Mouse (Mus musculus): ENCODE measurements around the gene Klf13. TPM values are rescaled to one million over a fixed set of nuclear protein-coding genes. Genes with fewer than 3 reads are reported as not detected.

Gene Klf13
- polyA plus RNA-seq, 1 experiment from 2014 or later = 26.9 TPM

GRCm38 (mm10) chr7:63876640-63877039 lies 62.1 kb downstream of the Klf13 start:
- TF ChIP-seq CTCF (IDR thresholded peaks at IDR 0.05; ENCODE audit: low read depth) (no peak), EP300 (optimal IDR thresholded peaks at IDR 0.05) (no peak)
- Histone ChIP-seq H3K9me3 (ENCODE audit: control insufficient read depth, low read length) (no peaks in the 10 kb centered on the region), H3K4me3 (ENCODE audit: low read depth, low read length) (no peak overlapping the region), H3K9ac (ENCODE audit: low read length) (no peak overlapping the region), H3K27ac (replicated peaks) (no peak overlapping the region), H3K36me3 (ENCODE audit: control insufficient read depth, insufficient read depth, low read length) (no peaks in the 10 kb centered on the region), H3K4me2 (replicated peaks; ENCODE audit: low read depth) (no peak overlapping the region), H3K27me3 (ENCODE audit: control insufficient read depth, insufficient read depth, low read length) (no peaks in the 10 kb centered on the region), H3K4me1 (replicated peaks; ENCODE audit: control insufficient read depth, insufficient read depth) (peaks cover 2% of the 10 kb centered on the region; the same call in 1 of the 2 replicates)
- WGBS = 78% methylated on average over 2 of the region's 2 CpGs
- DNase-seq (ENCODE audit: low spot score) (no peak), ATAC-seq (ENCODE audit: low FRiP score, low TSS enrichment) (no peak)

GRCm38 (mm10) chr7:63875686-63876085 lies 63.0 kb downstream of the Klf13 start:
- Histone ChIP-seq H3K9ac (ENCODE audit: low read length) (no peak overlapping the region), H3K9me3 (ENCODE audit: control insufficient read depth, low read length) (no peaks in the 10 kb centered on the region), H3K27ac (replicated peaks) (no peak overlapping the region), H3K4me1 (replicated peaks; ENCODE audit: control insufficient read depth, insufficient read depth) (peaks cover 2% of the 10 kb centered on the region; the same call in 1 of the 2 replicates), H3K4me3 (ENCODE audit: low read depth, low read length) (no peak overlapping the region), H3K27me3 (ENCODE audit: control insufficient read depth, insufficient read depth, low read length) (no peaks in the 10 kb centered on the region), H3K36me3 (ENCODE audit: control insufficient read depth, insufficient read depth, low read length) (no peaks in the 10 kb centered on the region), H3K4me2 (replicated peaks; ENCODE audit: low read depth) (no peak overlapping the region)
- DNase-seq (ENCODE audit: low spot score) (no peak), ATAC-seq (ENCODE audit: low FRiP score, low TSS enrichment) (no peak)
- TF ChIP-seq CTCF (IDR thresholded peaks at IDR 0.05; ENCODE audit: low read depth) = no peak
- no peak for TF ChIP-seq EP300 (optimal IDR thresholded peaks at IDR 0.05)

- ATAC-seq (ENCODE audit: low FRiP score, low TSS enrichment) = peak; percentile 49; the same call in 1 of the 2 replicates
- 45% methylated on average over 12 of the region's 12 CpGs for WGBS
Measured at GRCm38 (mm10) chr7:63873880-63874279, 64.8 kb downstream of the Klf13 start.

GRCm38 (mm10) chr7:63871698-63872097 lies 67.0 kb downstream of the Klf13 start:
- 69% methylated on average over 6 of the region's 6 CpGs for WGBS
- Histone ChIP-seq H3K27me3 (ENCODE audit: control insufficient read depth, insufficient read depth, low read length) (no peaks in the 10 kb centered on the region), H3K9ac (ENCODE audit: low read length) (no peak overlapping the region), H3K4me2 (replicated peaks; ENCODE audit: low read depth) (no peak overlapping the region), H3K36me3 (ENCODE audit: control insufficient read depth, insufficient read depth, low read length) (no peaks in the 10 kb centered on the region), H3K9me3 (ENCODE audit: control insufficient read depth, low read length) (no peaks in the 10 kb centered on the region), H3K4me3 (ENCODE audit: low read depth, low read length) (no peak overlapping the region), H3K27ac (replicated peaks) (no peak overlapping the region), H3K4me1 (replicated peaks; ENCODE audit: control insufficient read depth, insufficient read depth) (peaks cover 2% of the 10 kb centered on the region; the same call in 1 of the 2 replicates)
- ATAC-seq (ENCODE audit: low FRiP score, low TSS enrichment) = no peak
- TF ChIP-seq EP300 (optimal IDR thresholded peaks at IDR 0.05) = no peak
- TF ChIP-seq CTCF (IDR thresholded peaks at IDR 0.05; ENCODE audit: low read depth) = no peak
- DNase-seq (ENCODE audit: low spot score) = no peak

More at GRCm38 (mm10) chr7:63873880-63874279, 64.8 kb downstream of the Klf13 start:
- no peak overlapping the region for H3K4me3 ChIP-seq (ENCODE audit: low read depth, low read length)
- DNase-seq (ENCODE audit: low spot score) = peak; percentile 55
- no peak overlapping the region for H3K4me2 ChIP-seq (replicated peaks; ENCODE audit: low read depth)
- no peak overlapping the region for H3K9ac ChIP-seq (ENCODE audit: low read length)
- H3K27ac ChIP-seq (replicated peaks) = no peak overlapping the region
- no peaks in the 10 kb centered on the region for H3K9me3 ChIP-seq (ENCODE audit: control insufficient read depth, low read length)
- peaks cover 2% of the 10 kb centered on the region; the same call in 1 of the 2 replicates for H3K4me1 ChIP-seq (replicated peaks; ENCODE audit: control insufficient read depth, insufficient read depth)
- TF ChIP-seq EP300 (optimal IDR thresholded peaks at IDR 0.05) = no peak
- no peak for TF ChIP-seq CTCF (IDR thresholded peaks at IDR 0.05; ENCODE audit: low read depth)
- H3K36me3 ChIP-seq (ENCODE audit: control insufficient read depth, insufficient read depth, low read length) = no peaks in the 10 kb centered on the region
- no peaks in the 10 kb centered on the region for H3K27me3 ChIP-seq (ENCODE audit: control insufficient read depth, insufficient read depth, low read length)

- ATAC-seq (ENCODE audit: low FRiP score, low TSS enrichment) = no peak
- 41% methylated on average over 6 of the region's 6 CpGs for WGBS
- DNase-seq (ENCODE audit: low spot score) = no peak
Measured at GRCm38 (mm10) chr7:63868356-63868918, 70.3 kb downstream of the Klf13 start.

GRCm38 (mm10) chr7:63865911-63866310 lies 72.8 kb downstream of the Klf13 start:
- no peak overlapping the region for H3K4me2 ChIP-seq (replicated peaks; ENCODE audit: low read depth)
- no peaks in the 10 kb centered on the region for H3K36me3 ChIP-seq (ENCODE audit: control insufficient read depth, insufficient read depth, low read length)
- no peak for TF ChIP-seq CTCF (IDR thresholded peaks at IDR 0.05; ENCODE audit: low read depth)
- TF ChIP-seq EP300 (optimal IDR thresholded peaks at IDR 0.05) = no peak
- no peak overlapping the region for H3K27ac ChIP-seq (replicated peaks)
- no peak overlapping the region for H3K9ac ChIP-seq (ENCODE audit: low read length)
- 77% methylated on average over 4 of the region's 4 CpGs for WGBS
- peak; percentile 40 for DNase-seq (ENCODE audit: low spot score)
- peak; percentile 81 for ATAC-seq (ENCODE audit: low FRiP score, low TSS enrichment)
- no peaks in the 10 kb centered on the region for H3K9me3 ChIP-seq (ENCODE audit: control insufficient read depth, low read length)
- H3K4me3 ChIP-seq (ENCODE audit: low read depth, low read length) = no peak overlapping the region
- H3K4me1 ChIP-seq (replicated peaks; ENCODE audit: control insufficient read depth, insufficient read depth) = no peaks in the 10 kb centered on the region
- H3K27me3 ChIP-seq (ENCODE audit: control insufficient read depth, insufficient read depth, low read length) = no peaks in the 10 kb centered on the region

More at GRCm38 (mm10) chr7:63868356-63868918, 70.3 kb downstream of the Klf13 start:
- no peaks in the 10 kb centered on the region for H3K4me1 ChIP-seq (replicated peaks; ENCODE audit: control insufficient read depth, insufficient read depth)
- no peaks in the 10 kb centered on the region for H3K27me3 ChIP-seq (ENCODE audit: control insufficient read depth, insufficient read depth, low read length)
- no peak overlapping the region for H3K4me3 ChIP-seq (ENCODE audit: low read depth, low read length)
- no peaks in the 10 kb centered on the region for H3K36me3 ChIP-seq (ENCODE audit: control insufficient read depth, insufficient read depth, low read length)
- H3K27ac ChIP-seq (replicated peaks) = no peak overlapping the region
- no peak for TF ChIP-seq CTCF (IDR thresholded peaks at IDR 0.05; ENCODE audit: low read depth)
- TF ChIP-seq EP300 (optimal IDR thresholded peaks at IDR 0.05) = no peak
- H3K9ac ChIP-seq (ENCODE audit: low read length) = no peak overlapping the region
- H3K9me3 ChIP-seq (ENCODE audit: control insufficient read depth, low read length) = no peaks in the 10 kb centered on the region
- no peak overlapping the region for H3K4me2 ChIP-seq (replicated peaks; ENCODE audit: low read depth)
